Mouse (Mus musculus) adrenal gland, adult 2 months (tissue): ENCODE measurements around the gene Snx13. TPM values are rescaled to one million over a fixed set of nuclear protein-coding genes. Genes with fewer than 3 reads are reported as not detected.

Source experiments
- DNase-seq: peaks from one replicate; pipeline ENCODE4 v3.0.0; 2021
- long read RNA-seq: library from polyadenylated mRNA; stranded (forward); transcript quantifications from one replicate; pipeline ENCODE4 v2.0.0, GENCODE M21; 2021
- polyA plus RNA-seq: library from polyadenylated mRNA; depleted of rRNA; stranded (reverse); fragments of >200 nt; gene quantifications from 2 replicates; pipeline ENCODE4 v1.2.3, GENCODE M21; 2012; rRNA removed
- total RNA-seq, 2 experiments: library from RNA; stranded (reverse); gene quantifications; 2 replicates each; pipeline ENCODE4 v1.2.3; 2021

The Snx13 gene
- total RNA-seq (10 to 100 TPM; 37.3 to 37.4 TPM), polyA plus RNA-seq (5.9 and 10.2 TPM in 2 replicates)
- long read RNA-seq, full-length matches to known transcripts, result 10 of 17 reads
- long read RNA-seq, partial matches to known transcripts, result 0 of 17 reads
- long read RNA-seq, other reads (novel, unspliced or antisense), result 7 of 17 reads

DNA sequence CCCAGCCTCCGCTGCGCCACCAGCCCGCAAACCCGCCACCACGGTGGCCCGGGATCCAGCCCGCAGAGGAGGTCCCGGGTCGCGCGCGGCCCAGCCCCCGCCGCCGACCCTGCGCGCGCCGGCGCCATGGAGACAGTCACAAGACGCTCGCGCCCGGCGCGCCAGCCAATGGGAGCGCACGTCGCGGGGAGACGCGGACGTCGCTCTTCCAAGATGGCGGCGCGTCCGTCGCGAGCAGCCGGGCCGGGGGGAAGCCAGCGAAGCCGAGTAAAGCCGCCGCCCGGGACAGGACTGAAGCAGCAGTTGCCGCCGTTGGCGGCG, at the start of gene Snx13:
Gene Snx13, plus strand, starts transcription at position 188 of the 321 bp plus-strand sequence.
- DNase-seq, result peak; percentile 93

DNA sequence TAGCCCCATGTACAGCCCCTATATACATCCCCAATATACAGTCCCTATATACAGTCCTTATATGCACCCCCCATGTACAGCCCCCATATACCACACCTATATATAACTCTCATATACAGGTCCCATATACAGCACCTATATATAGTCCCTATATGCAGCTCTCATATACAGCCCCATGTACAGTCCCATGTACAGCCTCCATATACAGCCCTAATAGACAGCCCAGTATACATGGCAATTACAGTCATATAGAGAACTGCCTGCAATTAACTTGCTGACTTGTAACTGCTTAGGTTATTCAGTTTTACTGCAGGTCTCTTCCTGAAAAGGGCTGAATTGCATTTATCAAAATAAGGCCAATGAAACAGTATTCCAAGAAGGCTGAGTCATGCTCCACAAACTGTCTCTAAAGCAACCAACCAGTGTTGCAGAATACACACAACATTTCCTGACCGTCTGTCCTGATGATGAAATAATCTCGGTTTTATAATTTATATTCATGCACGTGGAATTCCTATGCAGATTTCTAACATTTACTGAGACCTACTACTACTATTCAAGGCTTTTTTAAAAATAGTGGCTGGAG, 49.3 kb upstream of the Snx13 start:
- DNase-seq, result peak; percentile 12

DNA sequence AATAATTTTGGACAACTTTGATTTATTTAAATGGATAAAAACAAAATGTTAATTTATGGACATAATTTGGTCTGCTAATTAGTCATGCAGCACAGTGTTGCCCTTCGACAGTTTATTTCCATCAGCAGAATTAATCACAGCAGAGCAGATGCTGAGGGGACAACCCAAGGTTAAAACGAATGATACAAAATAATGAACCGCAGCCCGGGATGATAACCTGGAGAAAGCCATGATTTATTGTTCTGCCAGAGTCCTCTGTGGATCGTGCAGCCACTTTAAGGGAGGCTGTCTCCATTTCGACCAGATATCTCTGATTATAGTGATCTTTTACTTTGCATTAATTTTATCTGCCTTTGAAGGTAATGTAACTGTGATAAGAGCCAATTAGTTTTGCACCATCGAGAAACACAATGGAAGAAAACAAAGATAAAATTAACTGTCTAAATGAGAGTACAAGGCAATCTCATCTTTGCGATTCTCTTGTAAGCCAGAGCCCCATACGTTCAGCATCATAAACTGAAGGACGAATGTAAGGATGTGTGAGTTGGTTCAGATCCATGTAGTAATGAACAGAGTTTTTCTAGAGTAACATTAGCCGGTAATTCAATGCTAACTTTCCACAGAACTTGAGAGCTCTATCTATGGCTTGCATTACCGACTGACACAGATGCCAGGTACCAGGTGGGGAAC, 48.1 kb upstream of the Snx13 start:
- DNase-seq, result no peak

DNA sequence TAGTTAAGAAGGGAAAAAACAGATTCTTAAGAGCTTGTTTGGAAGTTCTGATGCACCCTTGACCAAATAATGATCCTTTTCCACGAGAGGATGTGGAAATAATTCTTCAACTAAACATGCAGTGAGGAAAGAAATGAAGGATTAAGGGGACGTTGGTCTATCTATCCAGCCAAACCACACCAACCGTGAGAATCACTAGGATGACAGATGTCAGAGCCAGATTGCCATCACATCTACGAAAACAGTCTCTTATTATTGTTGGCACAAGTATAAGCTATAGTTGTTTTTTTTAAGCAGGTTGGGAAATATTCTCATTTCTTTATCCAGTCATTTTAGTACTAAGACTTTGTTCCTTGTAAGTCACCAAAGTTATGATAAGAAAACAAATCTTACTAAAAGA, 46.7 kb upstream of the Snx13 start:
- no peak for DNase-seq

DNA sequence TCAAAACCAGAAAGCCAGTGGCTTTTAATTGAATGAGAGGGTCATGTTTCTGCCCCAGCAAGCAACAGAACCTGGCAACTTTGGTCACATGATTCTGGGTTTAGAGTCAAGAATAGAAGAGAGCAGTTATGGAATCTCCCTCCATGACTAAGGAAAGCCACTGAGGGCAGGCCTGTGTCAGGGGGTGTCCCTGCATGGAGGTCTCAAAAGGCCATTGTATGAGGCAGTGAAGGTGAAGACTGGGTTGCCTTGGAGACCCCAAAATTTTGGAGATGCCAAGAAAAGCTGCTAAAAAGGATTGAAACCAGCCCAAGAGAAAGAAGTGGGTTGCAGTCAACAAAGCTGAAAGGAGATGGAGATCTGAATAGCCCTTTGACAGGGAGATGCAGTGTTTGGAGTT, 41.2 kb upstream of the Snx13 start:
- DNase-seq, result no peak

DNA sequence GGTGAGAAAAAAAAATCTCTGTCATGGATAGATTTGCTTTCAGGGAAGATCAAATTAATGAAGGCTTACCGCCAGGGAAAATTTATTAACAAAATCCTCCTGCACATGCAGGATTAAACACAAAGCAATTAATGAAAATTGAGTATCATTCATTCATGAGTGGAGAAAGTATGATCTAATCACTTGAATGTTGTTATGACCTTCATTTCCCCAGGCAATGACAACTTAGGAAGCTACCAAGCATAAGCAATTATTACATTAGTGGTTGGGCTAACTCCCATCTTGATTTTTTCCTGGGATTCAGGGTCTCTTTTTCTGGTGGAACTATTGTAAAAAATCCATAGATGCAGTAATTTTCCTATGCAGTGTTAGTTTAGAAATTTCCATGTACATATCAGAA, 39.1 kb upstream of the Snx13 start:
- no peak for DNase-seq

DNA sequence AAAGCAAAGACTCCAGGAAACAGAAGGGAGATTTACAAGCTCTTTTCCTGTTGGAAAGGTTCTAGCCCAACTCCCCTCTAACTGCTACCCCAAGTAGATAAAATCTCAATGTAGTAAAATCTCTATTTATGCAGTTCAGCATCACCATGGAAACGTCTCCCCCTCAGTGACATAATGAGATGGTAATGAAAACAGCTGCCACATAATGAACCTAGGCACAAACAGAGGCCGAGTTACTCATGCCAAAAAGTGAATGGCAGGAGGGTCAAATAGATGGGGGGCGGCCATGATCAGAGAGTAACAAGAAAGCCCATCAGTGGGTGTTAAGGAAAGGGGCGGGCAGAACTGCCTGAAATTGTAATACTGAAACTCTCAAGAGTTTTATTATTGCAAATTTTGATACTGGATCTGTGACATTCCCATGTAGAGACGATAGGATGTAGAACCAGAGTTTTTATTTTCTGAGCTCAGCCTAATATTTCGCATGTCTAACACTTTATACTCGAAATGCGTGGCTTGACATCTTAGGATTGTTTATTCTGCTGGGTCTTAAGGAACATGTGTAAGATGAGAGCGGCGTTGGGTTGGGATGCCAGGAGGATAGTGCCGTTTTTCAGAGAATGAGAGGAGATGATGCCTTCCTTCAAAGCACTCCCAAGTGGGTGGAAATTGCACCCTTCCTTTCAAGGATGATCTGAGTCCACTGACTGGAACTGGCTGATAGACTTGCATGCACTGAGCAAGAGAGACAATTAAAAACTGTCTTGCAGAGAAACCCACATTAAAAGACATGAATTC, 38.4 kb upstream of the Snx13 start:
- no peak for DNase-seq

DNA sequence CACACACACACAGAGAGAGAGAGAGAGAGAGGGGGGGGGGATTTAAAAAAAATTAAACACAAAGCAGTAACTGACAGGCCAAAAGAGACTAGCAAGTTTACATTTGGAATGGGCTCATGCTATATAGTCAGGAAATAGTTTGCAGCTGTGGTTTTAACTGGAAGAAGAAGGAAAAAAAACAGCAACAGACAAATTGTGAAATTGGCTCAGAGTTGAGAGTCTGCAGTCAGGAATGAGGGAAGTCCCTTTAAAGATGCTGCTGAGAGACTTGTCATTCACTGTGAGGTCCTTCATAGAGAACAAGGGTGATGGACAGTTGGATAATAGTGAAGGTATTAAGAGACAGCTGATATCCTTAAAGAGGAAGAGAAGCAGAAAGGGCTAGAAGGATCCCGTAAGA, 35.5 kb upstream of the Snx13 start:
- DNase-seq, result no peak

DNA sequence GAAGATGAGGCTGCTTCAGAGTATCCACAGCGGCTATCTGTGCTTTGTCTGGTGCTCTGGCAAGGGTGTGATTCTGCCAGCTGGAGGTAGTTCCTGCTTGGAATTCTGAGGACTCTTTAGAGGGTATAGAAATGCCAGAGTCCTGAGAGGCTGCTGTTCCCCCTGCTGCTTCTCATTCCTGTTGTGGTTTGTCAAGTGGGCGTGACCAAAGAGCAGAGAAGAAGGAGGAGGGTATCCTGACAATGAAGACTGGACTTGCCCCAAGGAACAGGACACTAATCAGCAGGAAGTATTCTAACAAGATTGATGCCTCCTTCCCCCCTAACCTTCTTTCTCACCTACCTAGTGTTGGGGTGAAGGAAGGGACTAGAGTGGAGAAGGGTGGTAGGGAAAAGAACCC, 33.0 kb upstream of the Snx13 start:
- DNase-seq, result no peak

DNA sequence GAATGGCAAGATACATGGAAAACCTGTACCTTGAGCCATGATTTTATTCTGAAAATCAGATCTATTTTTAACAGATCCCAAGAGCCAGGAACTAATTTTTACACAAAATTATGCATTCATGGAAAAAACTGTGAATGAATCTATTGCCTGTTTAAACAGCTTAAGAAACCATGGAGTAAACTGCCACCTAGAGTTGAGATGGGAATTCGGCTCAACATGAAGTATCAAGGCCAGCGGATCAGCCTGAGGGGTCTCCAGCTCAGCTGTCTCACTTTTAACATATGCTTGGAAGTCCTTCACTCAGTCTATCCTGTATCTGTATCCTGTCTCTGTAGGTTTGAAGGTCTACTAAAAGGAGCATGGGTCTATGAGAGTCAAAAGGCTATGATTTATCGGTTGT, 30.9 kb upstream of the Snx13 start:
- DNase-seq, result no peak

DNA sequence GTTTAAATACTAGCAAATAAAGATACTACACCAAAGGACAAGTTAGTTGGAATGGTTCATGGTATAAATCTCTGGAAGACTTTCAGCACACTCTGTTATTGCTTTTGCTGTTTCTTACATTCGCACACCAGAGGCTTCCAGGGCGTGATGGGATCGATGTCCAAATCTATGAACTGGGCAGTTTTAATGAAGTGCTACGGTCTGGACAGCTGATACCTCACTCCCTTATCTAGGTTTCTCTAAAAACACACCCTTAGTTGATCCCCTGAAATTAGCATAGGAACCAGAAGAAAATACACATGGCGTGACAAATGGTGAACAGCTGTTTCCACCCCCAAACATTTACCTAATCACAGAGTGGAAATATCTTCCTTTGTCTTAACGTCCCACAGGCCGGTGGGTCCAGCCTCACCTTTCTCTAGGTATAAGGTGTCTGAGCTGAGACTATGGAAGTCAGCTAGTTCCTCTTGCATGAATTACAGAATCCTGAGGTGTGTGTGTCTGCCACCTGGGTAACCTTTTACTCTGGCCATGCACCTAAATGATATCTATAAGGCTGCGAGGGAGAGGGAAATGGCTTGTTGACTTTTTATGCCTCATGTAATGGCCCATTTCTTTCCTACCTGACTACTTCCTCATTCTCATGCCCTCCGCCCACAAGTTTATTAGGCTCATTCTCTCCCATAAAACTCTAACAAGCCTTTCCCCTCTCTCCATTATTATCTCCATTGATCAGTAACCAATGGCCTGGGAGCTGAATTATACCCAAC, 30.3 kb upstream of the Snx13 start:
- no peak for DNase-seq

DNA sequence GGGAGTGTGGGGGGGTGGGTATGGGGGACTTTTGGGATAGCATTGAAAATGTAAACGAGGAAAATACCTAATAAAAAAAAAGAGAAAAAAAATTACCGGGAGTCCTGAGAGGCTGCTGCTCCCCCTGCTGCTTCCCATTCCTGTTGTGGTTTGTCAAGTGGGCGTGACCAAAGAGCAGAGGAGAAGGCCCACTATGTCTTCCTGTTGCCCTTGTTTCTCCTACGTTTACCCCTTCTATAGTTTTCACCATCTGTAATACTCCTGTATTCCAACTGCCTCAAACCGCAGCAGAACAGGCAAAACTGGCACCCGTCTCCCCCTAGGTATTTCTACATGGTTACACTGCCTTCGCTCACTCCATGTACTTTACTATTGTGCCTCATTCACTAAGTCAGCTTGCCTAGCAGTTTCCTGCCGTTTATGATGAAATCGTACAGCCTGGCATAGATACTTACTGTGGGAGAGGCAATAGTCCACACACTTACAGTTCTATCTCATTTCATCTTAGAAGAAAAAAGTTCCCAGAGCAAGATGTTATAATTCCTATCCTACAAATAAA, 28.2 kb upstream of the Snx13 start:
- no peak for DNase-seq

DNA sequence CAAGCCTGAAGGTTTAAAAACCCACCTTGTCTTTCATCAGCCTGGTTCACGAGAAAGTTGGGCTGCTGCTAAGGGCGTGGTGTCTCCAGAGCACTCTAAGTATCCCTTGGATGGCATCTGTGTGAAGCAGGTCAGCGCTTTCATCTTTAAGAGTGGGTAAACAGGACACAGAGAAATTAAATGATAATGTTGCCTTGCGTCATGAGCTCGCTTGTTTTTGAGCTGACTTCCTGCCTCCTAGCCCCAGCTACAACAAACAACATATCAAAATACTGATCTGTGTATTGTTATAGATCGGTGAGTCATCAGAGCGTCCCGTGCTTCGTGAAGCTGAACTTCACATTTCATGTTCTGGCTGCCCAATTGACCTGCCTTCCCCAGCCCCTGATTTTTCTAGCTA, 25.7 kb upstream of the Snx13 start:
- DNase-seq, result no peak

DNA sequence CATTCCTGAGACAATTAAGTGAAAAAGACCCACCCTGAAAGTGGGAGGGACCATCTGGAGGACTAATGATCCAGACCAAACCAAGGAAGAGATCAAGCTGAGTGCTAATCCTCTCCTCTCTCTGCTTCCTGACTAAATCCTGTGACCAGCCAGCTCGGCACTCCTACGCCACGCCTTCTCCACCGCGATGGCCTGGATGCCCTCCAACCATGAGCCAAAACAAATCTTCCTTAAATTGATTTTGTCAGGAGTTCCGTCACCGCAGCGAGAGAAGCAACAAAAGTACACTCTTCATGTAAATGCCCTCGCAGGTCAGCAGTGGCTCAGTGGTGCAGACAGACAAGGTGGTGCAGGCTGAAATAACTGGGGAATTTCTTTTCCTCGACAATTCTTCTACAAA, 24.9 kb upstream of the Snx13 start:
- no peak for DNase-seq

DNA sequence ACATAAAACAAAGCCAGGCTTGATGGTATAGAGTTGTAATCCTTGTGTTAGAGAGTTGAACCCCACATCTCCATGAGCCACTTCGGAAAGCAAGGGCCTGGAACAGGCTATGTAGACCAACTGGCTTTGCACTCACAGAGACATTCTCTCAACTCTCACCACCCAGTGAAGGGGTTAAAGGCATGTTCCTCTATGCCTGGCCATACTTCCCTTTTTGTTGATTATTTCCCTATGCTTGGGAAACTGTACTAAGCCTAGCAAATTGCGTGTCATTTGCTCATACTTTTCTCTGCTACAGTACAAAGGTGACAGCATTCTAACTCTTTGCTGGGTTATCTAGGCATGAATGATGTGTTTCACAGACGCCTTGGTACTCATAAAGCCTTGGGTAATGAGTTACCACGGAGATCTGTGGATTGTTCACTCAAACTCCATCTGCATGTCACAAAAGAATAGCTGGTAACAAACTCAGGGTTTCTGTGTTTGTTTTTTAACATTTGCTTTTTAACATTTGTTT, 21.0 kb upstream of the Snx13 start:
- no peak for DNase-seq

DNA sequence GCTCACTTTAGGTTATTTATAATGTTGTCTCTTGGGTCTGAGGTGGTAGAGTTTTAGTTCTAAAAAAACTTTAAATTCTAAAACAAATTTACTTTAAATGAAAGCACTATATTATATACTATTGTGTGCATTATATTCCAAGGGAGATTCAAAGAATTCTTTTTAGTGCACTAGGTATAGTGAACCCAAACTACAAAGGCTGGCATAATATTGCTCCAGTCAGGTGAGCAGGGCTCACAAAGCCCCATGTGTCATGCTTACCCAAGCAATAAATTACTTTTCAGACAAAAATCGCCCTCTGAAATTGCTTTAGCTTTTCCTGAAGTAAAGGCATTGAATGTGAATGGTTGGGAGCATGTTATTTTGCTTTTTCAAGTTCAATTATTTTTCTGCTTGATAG, 19.5 kb upstream of the Snx13 start:
- no peak for DNase-seq

DNA sequence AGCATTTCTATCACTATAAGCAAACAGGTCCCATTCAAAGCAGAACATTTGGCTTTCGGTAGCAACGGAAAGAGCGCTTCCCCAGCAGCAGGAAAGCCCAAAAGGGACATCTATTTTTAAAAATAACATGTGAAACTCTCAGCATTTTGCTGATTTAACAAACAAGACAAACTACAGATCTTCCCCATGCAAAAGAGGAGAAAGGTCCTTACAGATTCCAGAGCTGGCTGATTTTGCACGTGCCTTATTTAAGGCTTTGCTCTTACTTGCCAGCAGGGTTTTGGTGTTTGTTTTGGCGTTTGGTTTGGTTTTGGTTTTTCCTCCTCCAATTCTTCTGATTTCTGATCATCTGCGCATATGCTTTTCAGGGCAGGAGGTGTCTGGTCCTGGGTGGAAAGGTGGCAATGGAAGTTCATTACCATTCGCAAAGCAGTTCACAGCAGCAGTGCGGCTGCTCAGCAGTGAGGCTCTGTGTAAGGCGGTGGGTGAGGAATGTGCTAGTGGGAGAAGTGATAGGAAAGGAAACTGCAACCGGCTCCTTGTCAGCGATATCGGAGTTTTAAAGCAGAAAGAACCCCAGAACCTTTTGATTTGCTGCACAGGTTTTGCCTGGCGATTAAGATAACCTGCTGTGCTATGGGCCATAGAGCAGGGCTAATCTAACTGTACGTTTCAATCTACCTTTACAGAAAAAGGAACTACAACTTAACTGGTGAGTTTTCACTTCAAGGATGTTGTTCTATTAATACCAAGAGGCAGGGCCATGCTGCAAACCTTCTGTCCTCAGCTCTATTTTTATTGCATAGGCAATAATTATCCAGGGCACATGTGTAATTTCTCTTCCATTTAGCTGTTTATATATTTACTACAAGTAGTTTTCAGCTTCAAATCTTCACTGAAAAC, 8.1 kb upstream of the Snx13 start:
- peak; percentile 28 for DNase-seq

DNA sequence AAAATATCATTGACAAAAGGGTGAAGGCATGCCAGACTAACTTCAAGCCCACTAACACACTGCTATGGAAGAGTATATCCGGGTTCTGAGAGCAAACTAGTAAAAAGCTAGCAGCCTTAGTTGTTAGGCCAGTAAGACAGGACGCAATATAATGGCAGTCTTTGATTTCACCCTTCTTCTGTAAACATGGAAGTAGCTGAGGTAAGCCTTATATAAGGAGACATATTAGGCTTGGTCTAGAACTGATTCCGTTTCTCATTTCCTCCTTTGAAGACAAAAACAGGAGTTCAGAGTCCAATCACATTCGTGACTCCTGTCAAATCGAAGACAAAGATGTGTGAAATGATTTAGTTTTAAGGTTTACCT, 7.4 kb upstream of the Snx13 start:
- DNase-seq, result no peak

DNA sequence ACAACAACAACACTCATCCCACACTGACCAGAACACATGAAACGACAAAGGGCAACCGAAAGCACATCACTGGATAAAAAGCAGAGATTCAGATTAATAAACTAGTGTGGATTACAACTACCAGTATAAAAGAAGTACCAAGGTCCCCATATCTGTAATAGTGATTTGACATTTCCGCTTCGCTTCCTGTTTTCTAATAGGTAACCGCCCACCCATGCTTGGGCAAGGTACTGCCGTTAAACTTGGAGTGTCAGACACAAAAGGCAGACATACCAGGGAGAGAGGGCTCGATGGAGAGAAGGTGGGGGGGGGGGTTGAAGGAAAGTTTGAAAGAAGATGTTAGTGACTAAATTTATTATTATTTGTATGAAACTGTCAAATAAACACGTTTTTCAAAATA, 5.0 kb upstream of the Snx13 start:
- DNase-seq, result no peak

DNA sequence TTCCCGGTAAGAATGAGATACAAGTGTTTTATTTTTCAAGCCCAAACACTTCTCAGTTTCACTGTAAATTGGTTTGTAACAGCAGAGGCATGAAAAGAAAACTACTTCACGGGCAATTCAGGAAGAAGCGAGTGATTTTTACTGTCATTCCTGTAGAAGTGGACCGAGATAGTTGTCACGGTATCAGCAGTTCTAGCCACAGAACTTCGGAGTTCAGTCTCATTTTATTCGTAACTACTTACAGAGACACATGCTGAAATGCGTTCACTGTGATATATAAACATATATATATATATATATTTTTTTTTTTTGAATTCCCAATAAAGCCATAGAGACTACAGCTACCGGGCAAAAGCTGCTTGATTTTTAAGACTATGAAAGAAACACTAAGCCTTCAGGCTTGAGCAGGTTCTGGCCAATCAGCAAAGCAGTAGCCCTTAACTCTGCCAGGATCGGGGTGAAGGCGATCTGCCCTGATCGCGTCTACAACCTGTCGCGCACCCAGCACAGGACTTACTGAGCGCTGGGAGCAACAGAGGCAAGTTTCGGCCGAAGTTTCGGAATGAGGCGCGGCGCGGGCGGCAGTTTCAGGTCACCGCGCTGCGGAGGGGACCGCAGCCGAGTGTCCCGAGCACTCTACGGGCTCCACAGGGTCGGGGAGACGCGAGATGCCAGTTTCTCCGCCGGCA, 532 bp upstream of the Snx13 start:
- no peak for DNase-seq
